Mouse (Mus musculus): ENCODE measurements around the gene Ttbk1.

Gene Ttbk1

DNA sequence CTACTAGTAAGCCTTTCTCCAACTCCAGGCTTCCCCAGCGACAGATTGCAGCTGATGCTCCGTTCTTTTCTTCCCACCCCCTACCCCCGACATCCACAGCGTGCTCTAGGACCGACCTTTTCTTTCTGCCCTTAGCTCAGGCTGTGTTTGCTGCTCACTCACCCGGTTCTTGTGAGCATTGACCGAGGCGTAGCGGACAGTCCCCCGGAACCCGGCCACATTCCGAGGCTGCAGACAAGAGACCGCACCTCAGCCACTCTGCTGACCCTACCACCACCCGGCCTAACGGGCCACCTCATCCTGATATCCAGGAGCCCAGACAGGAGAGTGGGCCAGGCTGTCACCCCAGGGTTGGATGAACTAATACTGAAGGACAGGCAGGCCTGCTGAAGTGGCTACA, 10.2 kb downstream of the Ttbk1 start:
- no peak for DNase-seq (ENCODE audit: extremely low read depth, low read depth, low spot score)

DNA sequence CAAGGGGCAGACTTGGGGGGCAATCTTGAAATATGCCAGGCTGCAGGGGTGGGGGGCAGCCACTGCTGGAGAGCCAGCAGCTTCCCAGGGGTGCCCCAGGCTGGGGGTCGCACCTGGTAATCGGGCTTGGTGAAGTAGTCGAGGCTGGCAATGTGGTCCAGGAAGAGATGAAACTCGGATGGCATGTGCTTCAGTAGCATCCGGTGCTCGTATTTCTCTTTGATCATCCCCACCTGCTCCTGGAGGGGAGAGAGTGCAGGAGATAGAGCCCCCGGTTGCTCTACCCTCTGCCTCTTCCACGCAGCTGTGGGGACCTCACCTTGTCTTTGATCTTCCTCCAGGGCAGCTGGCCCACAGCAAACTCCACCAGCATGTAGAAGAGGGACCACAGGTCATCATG, 10.9 kb downstream of the Ttbk1 start:
- DNase-seq (ENCODE audit: extremely low read depth, low read depth, low spot score) = no peak

DNA sequence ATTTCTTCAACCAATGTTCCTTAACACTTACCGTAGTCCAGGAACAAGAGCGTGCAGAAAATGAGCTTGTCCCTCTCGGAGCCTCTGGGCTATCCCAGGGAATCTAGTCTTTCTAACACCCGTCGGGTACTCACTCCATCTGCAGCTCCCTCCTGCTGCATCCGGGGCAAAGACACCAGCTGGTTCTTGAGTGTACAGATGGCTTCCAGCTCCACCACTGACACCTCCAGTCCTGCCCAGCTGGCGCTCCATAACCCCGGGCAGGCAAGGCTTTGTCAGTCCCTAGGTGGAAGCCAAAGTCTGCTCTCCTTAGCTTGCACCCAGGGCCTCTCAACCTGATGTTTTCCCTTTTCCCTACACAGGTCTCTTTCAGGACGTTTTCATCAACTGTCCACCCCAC, 19.6 kb downstream of the Ttbk1 start:
- DNase-seq (ENCODE audit: extremely low read depth, low read depth, low spot score) = no peak

GRCm38 (mm10) chr17:46462226-46462625, 25.2 kb downstream of the Ttbk1 start:
- no peak for DNase-seq (ENCODE audit: extremely low read depth, low read depth, low spot score)

DNA sequence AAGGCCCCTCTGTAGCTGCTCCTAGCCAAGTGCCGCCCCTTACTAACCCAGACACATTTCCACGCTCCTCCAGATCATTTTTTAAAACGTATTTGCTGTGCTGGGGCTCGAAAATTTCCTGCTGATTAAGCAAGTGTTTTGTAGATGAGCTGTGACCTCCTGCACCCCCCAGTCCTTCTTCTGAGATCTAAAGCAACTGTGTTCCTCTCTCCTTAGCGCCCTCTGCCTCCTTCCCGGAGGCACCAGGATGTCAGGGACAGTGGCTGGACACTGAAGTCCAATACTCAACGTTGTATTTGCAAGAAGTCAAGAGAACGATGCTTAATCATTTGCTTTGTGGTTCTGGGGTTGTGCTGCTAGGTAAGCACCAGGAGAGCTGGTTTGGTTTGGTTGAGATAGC, 26.1 kb downstream of the Ttbk1 start:
- DNase-seq (ENCODE audit: extremely low read depth, low read depth, low spot score) = no peak

DNA sequence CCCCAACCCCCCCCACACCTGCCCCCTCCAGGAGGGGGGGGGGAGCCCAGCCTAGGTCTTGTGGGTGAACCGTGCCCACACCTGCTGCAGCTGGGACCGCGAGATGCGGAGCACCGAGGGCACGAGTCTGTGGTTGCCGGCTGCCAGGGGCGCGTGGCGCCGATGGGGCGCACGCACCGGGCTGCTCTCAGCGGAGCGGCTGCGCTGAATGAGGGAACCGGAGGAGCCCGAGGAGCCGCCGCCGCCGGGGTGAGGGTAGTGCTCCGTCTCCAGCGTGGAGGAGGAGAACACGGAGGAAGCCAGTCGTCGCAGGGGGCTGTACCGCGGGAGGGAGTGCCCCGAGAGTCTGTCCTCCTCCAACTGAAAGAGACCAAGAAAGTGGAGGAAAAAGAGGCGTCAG, 26.8 kb downstream of the Ttbk1 start:
- no peak for DNase-seq (ENCODE audit: extremely low read depth, low read depth, low spot score)

GRCm38 (mm10) chr17:46458439-46458838, 29.0 kb downstream of the Ttbk1 start:
- DNase-seq (ENCODE audit: extremely low read depth, low read depth, low spot score) = no peak

DNA sequence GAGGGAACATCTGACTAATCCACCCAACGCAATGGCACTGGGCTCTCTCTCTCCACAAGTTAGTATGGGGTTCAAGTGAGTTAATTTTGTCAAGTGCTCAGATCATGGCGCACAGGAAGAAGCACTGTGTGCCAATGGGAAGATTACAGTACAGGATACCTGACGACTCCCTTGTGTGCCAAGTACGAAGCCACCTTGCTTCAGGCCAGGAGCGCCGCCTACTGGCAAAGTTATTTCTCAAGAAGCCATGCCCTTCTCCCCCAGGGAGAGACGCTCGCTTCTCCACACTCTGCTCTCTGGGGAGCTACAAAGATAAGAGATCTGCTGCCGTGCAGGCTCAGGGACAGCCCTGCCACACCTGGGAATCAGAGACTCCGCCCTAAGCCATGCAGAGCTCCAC, 29.7 kb downstream of the Ttbk1 start:
- DNase-seq (ENCODE audit: extremely low read depth, low read depth, low spot score) = peak; percentile 1

- no peak for DNase-seq (ENCODE audit: extremely low read depth, low read depth, low spot score)
These were observed 32.3 kb downstream of the Ttbk1 start for GRCm38 (mm10) chr17:46455110-46455691.

DNA sequence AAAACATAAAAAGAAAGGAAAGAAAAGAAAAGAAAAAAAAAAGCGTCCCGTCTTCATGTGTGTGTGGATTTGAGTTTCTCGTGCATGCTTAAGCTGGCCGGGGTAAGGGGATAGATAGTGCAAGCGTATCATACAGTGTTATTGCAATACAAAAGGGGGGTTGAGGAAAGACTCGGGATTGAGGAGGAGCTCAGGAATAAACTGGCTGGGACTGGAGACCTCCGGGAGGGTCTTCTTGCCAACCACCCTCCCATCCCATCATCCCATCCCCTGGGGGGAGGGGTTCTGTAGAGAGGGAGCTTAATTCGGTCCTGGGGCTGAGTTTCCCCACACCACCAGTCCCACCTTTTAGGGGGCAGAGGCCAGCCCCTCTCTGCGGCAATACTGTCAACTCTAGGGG, 32.9 kb downstream of the Ttbk1 start:
- DNase-seq (ENCODE audit: extremely low read depth, low read depth, low spot score) = no peak

DNA sequence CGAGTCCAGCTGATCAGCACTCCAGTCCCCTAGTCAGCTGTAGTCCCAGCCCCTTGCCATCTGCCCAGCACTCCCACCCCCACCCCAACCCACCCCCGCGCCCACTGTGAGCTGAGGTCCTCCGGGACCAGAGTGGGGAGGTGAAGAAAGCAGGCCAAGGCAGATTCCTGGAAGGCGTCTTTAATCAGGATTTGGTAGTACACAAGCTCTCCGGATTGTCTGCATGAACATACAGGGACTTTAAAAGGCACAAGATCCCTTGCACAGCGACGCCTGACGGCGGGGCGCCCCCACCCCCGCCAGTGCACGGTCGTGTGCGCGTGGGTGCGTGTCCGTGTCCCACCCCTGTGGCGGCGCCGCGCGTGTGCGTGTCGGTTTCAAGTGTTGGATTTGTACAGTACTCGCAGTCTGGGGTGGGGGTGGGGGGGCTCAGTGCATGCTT, 33.5 kb downstream of the Ttbk1 start:
- no peak for DNase-seq (ENCODE audit: extremely low read depth, low read depth, low spot score)

DNA sequence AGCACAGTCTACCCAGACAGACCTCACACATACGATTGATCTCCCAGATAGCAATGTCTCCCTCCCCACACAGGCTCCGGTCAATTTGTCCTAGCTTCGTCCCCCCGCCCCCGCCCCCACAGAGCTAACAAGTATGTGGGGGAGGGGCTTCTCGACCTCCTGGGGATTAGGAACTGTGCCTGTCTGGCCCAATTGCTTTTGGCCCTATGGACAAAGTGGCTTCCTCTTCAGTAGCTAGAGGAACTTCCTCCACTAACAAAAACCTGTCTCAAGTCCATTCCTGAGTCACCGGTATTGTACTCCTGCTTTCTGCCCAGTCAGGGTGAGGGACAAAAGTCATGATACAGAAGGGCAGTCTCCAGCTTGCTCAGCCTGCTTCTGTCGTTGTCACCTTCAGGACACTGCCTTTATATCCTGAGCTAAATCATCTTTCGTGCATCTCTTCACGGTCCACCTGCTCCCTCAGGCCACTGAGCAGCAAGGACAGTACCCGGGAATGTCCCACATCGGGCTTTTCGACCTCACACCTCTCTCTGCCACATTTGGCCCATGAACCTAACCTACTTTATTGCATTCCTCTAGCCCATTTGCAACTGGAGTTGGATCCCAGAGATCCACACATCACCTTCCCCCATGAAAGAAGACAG, 34.0 kb downstream of the Ttbk1 start:
- DNase-seq (ENCODE audit: extremely low read depth, low read depth, low spot score) = no peak

DNA sequence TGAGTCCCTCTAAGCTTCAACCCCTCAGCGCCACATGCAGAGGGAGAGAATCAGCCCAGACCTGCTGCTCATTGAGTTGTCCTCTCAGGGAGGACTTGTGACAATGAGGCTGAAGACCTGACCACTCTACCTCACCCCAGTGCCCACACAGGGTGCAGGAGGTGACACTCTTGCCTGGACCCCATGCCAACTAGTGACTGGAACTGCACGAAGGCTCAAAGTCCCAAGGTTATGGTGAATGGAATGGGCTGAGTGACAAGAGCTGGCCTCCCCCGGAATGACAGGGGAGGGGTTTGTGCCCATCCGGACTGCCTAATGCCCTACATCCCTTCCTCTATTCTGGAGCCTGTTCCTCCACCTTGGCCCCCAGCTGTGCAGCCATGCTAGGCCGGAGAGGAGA, 34.8 kb downstream of the Ttbk1 start:
- no peak for DNase-seq (ENCODE audit: extremely low read depth, low read depth, low spot score)

- no peak for DNase-seq (ENCODE audit: extremely low read depth, low read depth, low spot score)
These were observed 41.2 kb downstream of the Ttbk1 start for GRCm38 (mm10) chr17:46446264-46446663.

DNA sequence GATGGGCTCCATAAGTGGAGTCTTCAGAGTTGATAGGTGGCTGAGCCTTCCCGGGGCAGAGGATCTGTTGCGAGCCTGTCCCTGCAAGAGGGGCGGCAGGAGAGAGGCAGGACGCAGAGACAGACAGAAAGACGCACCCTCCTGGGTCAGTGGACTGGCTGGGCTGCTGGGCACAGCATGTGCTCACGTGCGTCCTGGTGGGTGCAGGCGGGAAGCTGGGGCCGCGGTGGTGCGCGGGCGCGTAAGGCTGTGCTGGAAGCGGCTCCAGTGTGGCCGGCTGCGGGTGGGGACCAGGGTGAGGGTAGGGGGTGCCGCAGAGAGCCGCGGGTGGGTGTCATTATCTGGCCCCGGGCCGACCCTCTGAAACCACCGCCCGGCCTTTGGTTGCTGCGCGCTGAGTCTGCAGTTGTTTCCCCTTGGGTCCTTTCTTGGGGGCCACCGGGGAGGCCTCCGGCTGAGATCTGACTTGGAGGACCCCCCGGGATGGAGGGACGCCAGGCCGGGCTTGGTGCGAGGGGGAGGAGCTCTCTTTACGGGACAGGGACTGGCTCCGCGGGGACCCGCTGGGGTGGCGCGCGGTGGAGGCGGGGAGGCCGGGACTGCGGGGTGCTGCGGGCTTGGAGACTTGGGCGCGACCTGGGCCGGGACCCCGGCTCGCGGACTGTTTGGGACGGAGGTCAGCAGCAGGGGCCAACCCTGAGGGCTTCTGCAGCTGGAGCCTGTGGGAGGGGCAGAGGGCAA, 42.5 kb downstream of the Ttbk1 start:
- no peak for DNase-seq (ENCODE audit: extremely low read depth, low read depth, low spot score)

GRCm38 (mm10) chr17:46439176-46439575, 48.3 kb downstream of the Ttbk1 start:
- DNase-seq (ENCODE audit: extremely low read depth, low read depth, low spot score) = no peak

DNA sequence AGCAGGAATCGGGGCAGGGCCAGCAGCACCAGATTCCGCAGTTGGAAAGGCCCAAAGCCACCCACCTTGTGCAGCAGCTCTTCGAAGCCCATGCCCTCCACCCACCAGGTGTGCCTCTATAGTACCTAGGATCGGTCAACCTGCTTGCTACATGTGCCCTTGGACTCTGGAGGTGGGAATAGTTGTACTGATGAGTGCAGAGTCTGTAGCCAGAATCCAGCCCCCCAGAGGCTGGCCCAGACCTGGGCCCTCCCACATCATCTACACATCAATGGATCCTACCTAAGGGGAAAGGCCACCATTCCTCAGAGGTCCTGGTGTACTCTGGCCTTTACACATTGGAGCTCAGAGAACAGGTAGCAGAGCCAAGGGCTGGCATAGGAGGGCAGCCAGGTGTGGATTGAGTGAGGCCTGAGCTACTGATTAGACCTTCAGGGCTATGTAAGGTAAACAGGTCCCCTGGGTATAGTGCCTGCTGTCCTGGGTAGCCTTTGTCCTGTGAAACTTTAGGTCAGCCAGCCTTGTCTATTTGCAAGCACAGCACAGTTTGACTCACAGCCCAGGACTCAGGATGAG, 49.1 kb downstream of the Ttbk1 start, which contains the start of gene Slc22a7:
Slc22a7 (minus strand) TSS at position 160 of the 576 bp plus-strand sequence.
- DNase-seq (ENCODE audit: extremely low read depth, low read depth, low spot score) = no peak

DNA sequence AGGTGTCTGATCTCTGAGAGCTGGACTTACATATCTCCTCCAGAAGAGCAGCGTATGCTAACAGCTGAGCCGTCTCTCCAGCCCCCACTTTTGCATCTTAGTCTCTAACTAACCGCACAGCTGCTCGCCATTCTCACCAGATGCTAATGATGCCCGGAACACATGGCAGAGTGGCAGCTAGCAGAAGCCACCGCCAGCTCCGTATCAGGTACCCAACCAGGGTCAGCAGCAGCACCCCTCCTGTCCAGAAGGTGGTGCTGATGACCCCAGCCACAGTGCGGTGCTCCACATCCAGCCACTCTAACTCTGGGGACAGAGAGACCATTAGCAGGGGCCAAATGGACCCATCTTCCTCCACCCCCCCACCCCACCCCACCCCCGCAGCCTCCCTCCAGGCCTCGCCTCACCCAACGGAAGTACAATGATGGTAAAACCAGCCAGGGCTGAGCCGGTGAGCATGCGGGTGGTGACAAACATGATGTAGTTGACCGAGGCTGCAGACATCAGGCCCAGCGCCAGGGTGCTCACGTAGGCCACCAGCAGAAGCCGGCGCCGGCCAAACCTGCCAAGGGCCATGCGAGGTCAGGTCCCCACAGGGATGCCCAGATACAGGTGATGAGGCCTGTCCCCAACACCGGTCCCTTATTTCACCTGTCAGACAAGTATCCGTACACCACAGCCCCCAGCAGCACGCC, 50.7 kb downstream of the Ttbk1 start:
- no peak for DNase-seq (ENCODE audit: extremely low read depth, low read depth, low spot score)

DNA sequence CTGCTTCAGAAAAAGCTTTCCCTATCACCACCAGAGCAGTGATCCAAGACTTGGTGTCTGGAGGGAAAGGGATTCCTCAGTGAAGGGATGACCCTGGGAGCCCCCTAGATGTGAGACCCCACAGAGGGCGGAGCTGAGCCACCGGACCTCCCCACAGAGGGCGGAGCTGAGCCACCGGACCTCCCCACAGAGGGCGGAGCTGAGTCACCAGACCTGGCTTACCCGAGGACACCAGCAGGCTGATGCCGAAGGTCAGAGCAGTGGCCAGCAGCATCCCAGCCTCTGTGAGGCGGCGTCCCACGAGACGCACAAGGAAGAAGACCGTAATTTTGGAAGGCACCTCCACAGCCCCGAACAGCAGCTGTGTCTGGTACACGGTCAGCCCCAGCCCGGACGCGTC, 53.8 kb downstream of the Ttbk1 start:
- DNase-seq (ENCODE audit: extremely low read depth, low read depth, low spot score) = no peak

DNA sequence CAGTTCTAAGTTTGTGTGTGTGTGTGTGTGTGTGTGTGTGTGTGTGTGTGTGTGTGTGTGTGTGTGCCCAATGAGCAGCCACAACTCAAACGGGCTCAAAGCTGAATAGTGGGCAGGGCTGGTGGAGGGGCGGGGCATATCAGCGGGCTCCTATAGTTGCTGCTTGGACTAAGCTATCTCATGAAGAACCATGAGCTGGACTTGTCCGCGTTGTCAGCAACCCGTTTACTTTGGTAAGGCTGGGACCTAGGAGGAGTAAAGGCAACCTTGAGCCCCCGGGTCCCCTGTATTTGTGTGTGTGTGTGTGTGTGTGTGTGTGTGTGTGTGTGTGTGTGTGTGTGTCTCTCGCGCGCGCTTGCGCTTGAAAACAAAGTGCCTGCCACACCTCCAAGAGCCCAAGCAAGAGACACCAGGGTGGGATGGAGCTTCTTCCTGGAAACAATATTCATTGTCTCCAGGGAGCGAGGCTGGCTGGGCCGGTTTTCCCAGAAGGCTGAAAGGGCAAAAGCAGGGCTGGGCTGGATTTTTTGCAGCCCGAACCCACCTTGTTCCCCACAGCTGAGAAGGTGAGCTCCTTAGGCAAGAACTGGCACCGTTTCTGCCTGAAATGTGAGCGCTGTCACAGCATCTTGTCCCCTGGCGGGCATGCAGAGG, 58.6 kb downstream of the Ttbk1 start, which contains the start of gene Crip3:
Crip3 (plus strand) TSS at position 166 of the 654 bp plus-strand sequence.
- no peak for DNase-seq (ENCODE audit: extremely low read depth, low read depth, low spot score)

- DNase-seq (ENCODE audit: extremely low read depth, low read depth, low spot score) = no peak
These were observed 61.0 kb downstream of the Ttbk1 start for GRCm38 (mm10) chr17:46426496-46426895.

Data from fat pad, adult 2 months (tissue).